Mouse (Mus musculus): Measurements from ENCODE around the gene Ube2k.

Ube2k gene

DNA sequence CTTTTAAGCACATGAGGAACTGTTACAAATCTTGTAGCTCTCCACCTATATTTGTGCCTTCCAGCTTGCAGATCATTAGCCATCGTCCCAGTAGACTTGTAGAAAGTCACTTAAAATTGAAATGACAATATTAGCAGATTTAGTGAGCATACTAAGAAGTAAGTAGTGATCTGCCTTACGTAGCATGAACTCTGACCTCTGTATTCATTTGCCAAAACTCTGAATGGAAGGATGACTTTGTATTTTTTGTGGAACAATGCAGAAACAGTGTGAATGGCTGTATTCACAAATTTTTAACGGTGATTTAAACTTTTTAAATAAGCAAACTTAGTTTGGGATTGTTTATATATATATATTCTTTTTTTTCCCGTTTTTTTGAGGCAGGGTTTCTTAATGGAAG lies 1.8 kb downstream of the Ube2k start:
- DNase-seq: no peak

DNA sequence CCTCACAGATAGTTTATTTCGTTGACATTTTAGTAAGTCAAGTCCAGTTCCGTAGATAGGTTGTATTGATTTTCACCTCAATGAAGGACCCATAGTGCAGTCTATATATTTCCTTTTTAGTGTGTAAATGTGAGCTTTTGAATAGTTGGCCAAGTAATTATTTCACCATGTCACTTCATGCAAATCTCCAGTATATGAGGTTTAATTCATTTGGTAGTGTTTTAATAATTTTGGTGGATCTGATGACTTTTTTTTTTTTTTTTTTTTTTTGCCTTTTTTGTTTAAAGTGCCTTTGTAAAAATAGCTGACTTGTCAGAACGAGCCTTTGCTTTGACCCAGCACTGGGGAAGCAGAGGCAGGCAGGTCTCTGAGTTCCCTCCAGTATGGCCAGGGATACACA lies 2.8 kb downstream of the Ube2k start:
- no peak for DNase-seq

- DNase-seq: no peak
These were observed 4.9 kb downstream of the Ube2k start for GRCm38 (mm10) chr5:65541889-65542288.

DNA sequence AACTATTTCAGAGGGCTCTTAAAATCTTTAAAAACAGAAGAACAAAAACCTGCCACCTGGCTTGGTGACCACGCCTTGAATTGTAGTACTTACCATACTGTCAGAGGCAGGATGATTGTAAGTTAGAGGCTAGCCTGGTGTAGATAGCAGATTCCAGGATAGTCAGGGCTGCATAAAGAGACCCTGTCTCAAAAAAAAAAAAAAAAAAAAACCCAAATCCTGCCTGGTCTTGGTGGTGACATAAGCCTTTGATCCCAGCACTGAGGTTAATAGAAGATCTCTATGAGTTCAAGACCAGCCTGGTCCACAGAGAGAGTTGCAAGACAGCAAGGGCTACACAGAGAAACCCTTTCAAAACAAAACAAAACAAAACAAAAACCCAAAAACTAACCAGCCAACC lies 6.5 kb downstream of the Ube2k start:
- no peak for DNase-seq

DNA sequence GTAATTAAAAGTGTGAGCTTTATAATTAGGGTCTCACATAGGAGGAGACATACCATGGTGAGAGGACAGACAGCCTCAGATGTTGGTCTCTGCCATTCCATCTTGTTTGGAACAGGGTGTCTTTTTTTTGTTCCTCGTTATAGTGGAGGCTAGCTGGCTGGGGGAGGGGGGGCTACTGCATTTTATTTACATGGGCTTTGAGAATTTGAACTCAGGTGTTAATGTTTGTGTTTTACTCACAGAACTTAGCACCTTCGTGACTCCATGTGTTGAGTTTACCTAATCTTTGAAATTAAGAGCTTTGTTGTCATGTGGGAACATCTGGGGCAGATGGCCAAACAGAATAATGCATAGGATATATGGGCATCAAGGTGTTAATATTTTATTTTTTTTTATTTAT lies 7.6 kb downstream of the Ube2k start:
- DNase-seq: no peak

- DNase-seq: no peak
These were observed 12.6 kb downstream of the Ube2k start for GRCm38 (mm10) chr5:65549677-65550076.

- no peak for DNase-seq
These were observed 20.1 kb downstream of the Ube2k start for GRCm38 (mm10) chr5:65557109-65557508.

GRCm38 (mm10) chr5:65561125-65561893 lies 24.3 kb downstream of the Ube2k start:
- peak; percentile 43 for DNase-seq

DNA sequence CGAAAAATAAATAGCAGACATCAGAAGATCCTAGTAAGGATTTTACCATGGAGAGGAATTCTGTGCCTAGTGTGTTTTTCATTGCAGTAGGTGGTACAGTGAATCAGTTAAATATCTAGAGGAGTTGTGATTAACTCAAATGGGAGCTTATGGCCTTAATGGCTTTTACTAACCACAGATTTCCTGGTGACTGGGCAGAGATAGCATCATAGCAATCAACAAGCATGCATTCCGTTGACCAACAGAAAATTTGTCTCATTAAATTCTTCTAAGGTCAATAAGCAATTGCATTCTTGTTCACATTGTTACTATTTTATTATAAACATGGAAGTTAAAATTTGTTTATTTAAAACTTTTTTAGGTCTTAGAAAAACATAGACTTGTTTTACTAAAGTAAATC lies 28.5 kb downstream of the Ube2k start:
- DNase-seq: no peak

GRCm38 (mm10) chr5:65574876-65575275 lies 37.8 kb downstream of the Ube2k start:
- no peak for DNase-seq

DNA sequence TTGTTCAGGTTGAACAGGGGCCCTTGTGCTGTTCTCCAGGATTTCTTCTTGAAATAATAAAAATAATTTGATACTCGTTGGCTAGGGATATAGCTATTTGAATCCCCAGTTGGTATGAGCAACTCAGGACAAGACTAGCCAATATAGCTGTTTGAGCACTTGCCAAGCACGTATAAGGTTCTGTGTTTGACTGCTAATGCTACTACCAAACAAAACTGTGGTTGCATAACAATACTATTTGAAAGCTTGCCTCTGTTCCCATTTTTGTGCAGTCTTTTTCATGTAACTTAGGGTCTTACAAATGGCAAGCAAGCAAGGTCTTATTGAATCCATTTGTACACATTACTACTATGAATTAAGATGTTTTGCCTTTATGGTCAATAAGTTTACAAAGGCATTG lies 38.9 kb downstream of the Ube2k start:
- no peak for DNase-seq

GRCm38 (mm10) chr5:65578545-65578944 lies 41.5 kb downstream of the Ube2k start:
- DNase-seq: no peak

- DNase-seq: no peak
These were observed 49.3 kb downstream of the Ube2k start for GRCm38 (mm10) chr5:65586291-65586690.

GRCm38 (mm10) chr5:65590199-65590598 lies 53.2 kb downstream of the Ube2k start:
- DNase-seq: no peak

DNA sequence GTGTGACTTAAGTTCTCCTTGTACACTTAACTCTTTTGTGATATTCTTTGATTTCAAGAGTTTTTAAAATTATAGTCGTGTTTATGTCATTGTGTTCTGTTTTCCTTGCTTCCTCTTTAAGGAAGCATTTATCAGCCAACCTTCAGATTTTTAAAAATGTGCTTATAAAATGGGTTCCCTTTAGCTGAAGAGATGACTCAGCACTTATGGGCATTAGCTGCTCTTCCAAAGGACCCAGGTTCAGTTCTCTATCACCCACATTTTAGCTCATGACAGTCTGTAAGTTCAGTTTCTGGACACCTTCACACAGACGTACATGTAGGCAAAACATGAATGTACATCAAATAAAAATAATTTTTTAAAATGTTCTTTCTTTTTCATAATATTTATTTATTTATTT lies 55.4 kb downstream of the Ube2k start:
- DNase-seq: no peak

DNA sequence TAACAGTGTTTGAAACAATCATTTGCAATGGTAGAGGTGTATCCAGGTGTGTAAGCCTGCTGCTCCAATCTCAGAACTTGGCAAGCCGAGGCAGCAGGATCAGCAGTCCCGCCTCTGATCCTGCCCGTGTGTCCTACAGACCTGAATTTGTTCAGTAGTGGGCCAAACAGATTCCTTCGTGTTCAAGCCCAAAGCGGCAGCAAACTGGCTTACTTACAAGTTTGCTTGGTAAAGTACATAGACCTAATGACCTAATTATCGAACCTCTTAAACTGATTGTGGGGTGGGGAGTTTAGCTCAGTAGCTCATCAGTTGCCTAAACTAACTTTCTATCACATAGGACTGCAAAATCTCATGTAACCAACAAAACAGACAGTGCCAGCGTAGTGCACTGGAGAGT lies 62.6 kb downstream of the Ube2k start:
- DNase-seq: no peak

DNA sequence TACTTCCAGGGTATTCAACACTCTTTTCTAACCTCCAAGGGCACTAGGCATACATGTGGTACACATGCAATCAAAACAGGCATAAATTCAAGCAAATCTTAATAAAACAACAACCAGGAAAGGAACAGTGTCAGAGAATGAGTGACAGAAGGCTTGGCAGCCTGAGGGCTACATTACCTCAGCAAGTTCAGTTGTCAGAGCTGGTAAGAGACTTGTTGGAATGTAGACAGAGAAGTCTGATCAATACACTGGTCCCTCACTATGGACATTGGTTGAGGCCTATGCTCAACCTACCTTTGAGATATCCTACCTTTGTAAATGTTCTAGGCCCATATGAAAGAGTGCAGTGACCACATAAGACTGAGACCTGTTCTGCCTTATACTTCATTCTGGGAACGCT lies 69.8 kb downstream of the Ube2k start:
- DNase-seq: no peak

DNA sequence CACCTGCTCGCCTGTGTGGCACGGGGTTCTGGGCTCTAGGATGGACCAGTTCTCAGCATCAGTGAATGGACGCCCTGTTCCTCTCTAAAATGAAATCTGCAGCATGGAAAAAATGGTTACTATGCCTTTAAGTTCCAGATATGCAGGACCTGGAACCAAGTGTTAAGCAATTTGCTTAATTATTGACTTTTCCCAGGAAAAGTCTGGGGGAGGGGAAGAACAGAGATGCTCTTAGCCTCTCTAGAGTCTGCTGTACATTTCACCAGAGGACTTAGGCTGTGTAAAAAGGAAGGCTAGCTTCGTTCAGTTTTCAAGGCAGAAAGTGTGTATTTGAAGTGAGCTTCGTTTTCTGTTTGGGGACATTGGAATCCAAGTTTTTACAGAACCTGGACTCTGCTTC lies 72.7 kb downstream of the Ube2k start:
- DNase-seq: no peak

- no peak for DNase-seq
These were observed 73.5 kb downstream of the Ube2k start for GRCm38 (mm10) chr5:65610541-65610940.

DNA sequence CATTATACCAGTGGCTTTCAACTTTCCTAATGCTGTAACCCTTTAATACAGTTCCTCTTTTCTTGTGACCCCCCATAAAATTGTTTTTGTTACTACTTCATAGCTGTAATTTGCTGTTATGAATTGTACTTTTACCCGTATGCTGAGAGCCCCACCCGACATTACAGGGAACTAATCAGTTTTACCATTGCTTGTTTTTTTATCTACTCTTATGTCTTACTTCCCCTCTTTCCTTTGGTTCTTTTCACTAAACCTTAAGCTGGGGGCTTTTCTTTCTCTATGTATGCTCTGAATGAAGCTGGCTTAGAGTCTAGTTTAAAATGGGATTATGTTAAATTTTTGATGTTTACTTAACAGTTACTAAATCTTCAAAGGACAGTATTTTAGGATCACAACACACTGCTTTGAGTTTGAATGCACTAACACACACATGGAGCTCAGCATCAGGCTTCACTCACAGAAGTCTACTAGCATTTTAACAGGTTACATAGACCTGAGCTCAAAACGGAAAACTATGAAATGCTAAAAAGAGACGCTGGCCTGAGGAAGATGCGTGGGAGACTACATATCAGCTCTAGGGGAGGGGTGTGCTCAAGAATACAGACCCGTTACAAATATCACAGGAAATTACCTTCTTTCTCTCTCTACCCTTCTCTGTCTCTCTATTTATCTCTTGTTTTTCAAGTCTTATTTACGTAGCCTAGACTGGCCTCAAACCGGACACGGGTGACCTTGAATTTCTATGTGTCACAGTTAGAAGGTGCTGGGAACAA lies 76.3 kb downstream of the Ube2k start:
- DNase-seq: no peak

GRCm38 (mm10) chr5:65624340-65624739 lies 87.3 kb downstream of the Ube2k start:
- no peak for DNase-seq

- DNase-seq: no peak
These were observed 101.9 kb downstream of the Ube2k start for GRCm38 (mm10) chr5:65638896-65639295.

Measured in cerebellum, adult 9-10 months (tissue).